Mouse (Mus musculus): ENCODE data around the gene Defa33. TPM values are rescaled to one million over a fixed set of nuclear protein-coding genes. Genes with fewer than 3 reads are reported as not detected.

Gene Defa33
- not detected in 2 replicates for polyA plus RNA-seq (2021; fragmentation: Nextera tagmentation)
- long read RNA-seq, experiment 1 = 0 reads
- long read RNA-seq, experiment 2 = 0 reads

DNA sequence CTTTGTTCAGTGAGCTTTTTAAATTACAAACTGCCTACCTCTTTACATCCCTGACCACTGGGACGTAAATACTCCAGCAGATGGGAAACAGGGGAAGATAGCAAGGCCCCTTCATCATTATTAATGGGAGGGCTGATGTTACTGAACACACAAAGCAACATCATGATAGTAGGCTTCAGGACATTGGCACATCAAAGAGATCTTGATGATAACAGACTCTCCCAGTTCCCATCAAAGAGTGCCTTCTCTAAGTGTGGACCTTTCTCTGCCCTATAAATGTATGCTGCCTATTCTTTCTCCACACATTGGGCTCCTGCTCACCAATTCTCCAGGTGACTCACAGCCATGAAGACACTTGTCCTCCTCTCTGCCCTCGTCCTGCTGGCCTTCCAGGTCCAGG is at the start of gene Defa33:
TSS of gene Defa33 (plus strand) at position 301 of the 400 bp plus-strand sequence.

DNA sequence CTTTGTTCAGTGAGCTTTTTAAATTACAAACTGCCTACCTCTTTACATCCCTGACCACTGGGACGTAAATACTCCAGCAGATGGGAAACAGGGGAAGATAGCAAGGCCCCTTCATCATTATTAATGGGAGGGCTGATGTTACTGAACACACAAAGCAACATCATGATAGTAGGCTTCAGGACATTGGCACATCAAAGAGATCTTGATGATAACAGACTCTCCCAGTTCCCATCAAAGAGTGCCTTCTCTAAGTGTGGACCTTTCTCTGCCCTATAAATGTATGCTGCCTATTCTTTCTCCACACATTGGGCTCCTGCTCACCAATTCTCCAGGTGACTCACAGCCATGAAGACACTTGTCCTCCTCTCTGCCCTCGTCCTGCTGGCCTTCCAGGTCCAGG is 13.4 kb upstream of the Defa33 start, which contains the start of gene Defa2:
TSS of gene Defa2 (plus strand) at position 301 of the 400 bp plus-strand sequence.

DNA sequence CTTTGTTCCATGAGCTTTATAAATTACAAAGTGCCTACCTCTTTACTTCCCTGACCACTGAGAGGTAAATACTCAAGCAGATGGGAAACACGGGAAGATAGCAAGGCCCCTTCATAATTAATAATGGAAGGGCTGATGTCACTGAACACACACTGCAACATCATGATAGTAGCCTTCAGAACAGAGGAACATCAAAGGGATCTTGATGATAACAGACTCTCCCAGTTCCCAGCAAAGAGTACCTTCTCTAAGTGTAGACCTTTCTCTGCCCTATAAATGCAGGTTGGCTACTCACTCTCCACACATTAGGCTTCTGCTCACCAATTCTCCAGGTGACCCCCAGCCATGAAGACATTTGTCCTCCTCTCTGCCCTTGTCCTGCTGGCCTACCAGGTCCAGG is 35.5 kb downstream of the Defa33 start, which contains the start of gene Defa36:
TSS of gene Defa36 (plus strand) at position 301 of the 400 bp plus-strand sequence.

Other genes starting within 250 kb of the Defa33 start
- gene Defa22, start 229.5 kb upstream of the Defa33 start, polyA plus RNA-seq (2021; fragmentation: Nextera tagmentation) = not detected in 2 replicates
- gene Defa31, start 200.2 kb upstream of the Defa33 start, polyA plus RNA-seq (2021; fragmentation: Nextera tagmentation) = not detected in 2 replicates
- not detected in 2 replicates for gene Gm15293, start 190.2 kb upstream of the Defa33 start, polyA plus RNA-seq (2021; fragmentation: Nextera tagmentation)
- not detected in 2 replicates for gene Gm15292, start 142.1 kb upstream of the Defa33 start, polyA plus RNA-seq (2021; fragmentation: Nextera tagmentation)
- not detected in 2 replicates for gene Defa27, start 76.3 kb upstream of the Defa33 start, polyA plus RNA-seq (2021; fragmentation: Nextera tagmentation)
- not detected in 2 replicates for gene Defa29, start 64.8 kb upstream of the Defa33 start, polyA plus RNA-seq (2021; fragmentation: Nextera tagmentation)
- gene Defa2, start 13.3 kb upstream of the Defa33 start, polyA plus RNA-seq (2021; fragmentation: Nextera tagmentation) = not detected in 2 replicates
- gene Defa36, start 35.6 kb downstream of the Defa33 start, polyA plus RNA-seq (2021; fragmentation: Nextera tagmentation) = not detected in 2 replicates
- not detected in 2 replicates for gene Gm7849, start 64.7 kb downstream of the Defa33 start, polyA plus RNA-seq (2021; fragmentation: Nextera tagmentation)
- gene Defa20, start 117.4 kb downstream of the Defa33 start, polyA plus RNA-seq (2021; fragmentation: Nextera tagmentation) = not detected in 2 replicates
- gene Defa32, start 137.2 kb downstream of the Defa33 start, polyA plus RNA-seq (2021; fragmentation: Nextera tagmentation) = not detected in 2 replicates
- not detected in 2 replicates for gene Defa37, start 173.6 kb downstream of the Defa33 start, polyA plus RNA-seq (2021; fragmentation: Nextera tagmentation)
- gene Defa28, start 191.2 kb downstream of the Defa33 start, polyA plus RNA-seq (2021; fragmentation: Nextera tagmentation) = not detected in 2 replicates
- not detected in 2 replicates for gene Gm7861, start 202.7 kb downstream of the Defa33 start, polyA plus RNA-seq (2021; fragmentation: Nextera tagmentation)
- gene Defa26, start 226.4 kb downstream of the Defa33 start, polyA plus RNA-seq (2021; fragmentation: Nextera tagmentation) = not detected in 2 replicates

Data from layer of hippocampus, adult 6 months (tissue).